Mouse (Mus musculus): Measurements from ENCODE around the gene Dtx3. TPM values are rescaled to one million over a fixed set of nuclear protein-coding genes. Genes with fewer than 3 reads are reported as not detected.

Dtx3 gene
- polyA plus RNA-seq, 1 experiment from 2014 or later, result 82.6 TPM

- no peak for ATAC-seq (ENCODE audit: borderline replicate concordance, extremely low read depth, low FRiP score, low TSS enrichment)
- Histone ChIP-seq H3K27ac (peak overlapping the region; percentile 95), H3K27me3 (peaks cover 12% of the 10 kb centered on the region; the same call in 1 of the 2 replicates), H3K9ac (peak overlapping the region; percentile 68), H3K4me2 (peak overlapping the region; percentile 96), H3K4me3 (peak overlapping the region; percentile 73), H3K9me3 (no peaks in the 10 kb centered on the region), H3K36me3 (peaks cover 10% of the 10 kb centered on the region; the same call in 1 of the 2 replicates), H3K4me1 (peaks cover 52% of the 10 kb centered on the region)
- WGBS, result 38% methylated on average over 14 of the region's 14 CpGs
Observed at GRCm38 (mm10) chr10:127190398-127191190, 4.9 kb downstream of the Dtx3 start.

GRCm38 (mm10) chr10:127189651-127190381 lies 5.7 kb downstream of the Dtx3 start, which contains the start of gene Arhgef25:
Gene Arhgef25 (minus strand): TSS chr10:127190083.
- 1% methylated on average over 35 of the region's 35 CpGs for WGBS
- Histone ChIP-seq H3K4me3 (peak within 1 kb of the TSS; percentile 73), H3K27ac (peak within 1 kb of the TSS; percentile 95), H3K27me3 (peaks cover 12% of the 10 kb centered on the region; the same call in 1 of the 2 replicates), H3K4me1 (peaks cover 48% of the 10 kb centered on the region), H3K9me3 (no peaks in the 10 kb centered on the region), H3K4me2 (peak within 1 kb of the TSS; percentile 96), H3K36me3 (peaks cover 11% of the 10 kb centered on the region; the same call in 1 of the 2 replicates), H3K9ac (peak within 1 kb of the TSS; percentile 68)
- peak; percentile 52 for ATAC-seq (ENCODE audit: borderline replicate concordance, extremely low read depth, low FRiP score, low TSS enrichment)

- ATAC-seq (ENCODE audit: borderline replicate concordance, extremely low read depth, low FRiP score, low TSS enrichment), result peak; percentile 20; the same call in 1 of the 2 replicates
- Histone ChIP-seq H3K9ac (peak overlapping the region; percentile 68), H3K27ac (peak overlapping the region; percentile 95), H3K9me3 (no peaks in the 10 kb centered on the region), H3K4me2 (peak overlapping the region; percentile 96), H3K4me1 (peaks cover 42% of the 10 kb centered on the region), H3K36me3 (peaks cover 14% of the 10 kb centered on the region; the same call in 1 of the 2 replicates), H3K4me3 (peak overlapping the region; percentile 73), H3K27me3 (peaks cover 17% of the 10 kb centered on the region; the same call in 1 of the 2 replicates)
- 0% methylated on average over 26 of the region's 26 CpGs for WGBS
Observed at GRCm38 (mm10) chr10:127189116-127189650, 6.3 kb downstream of the Dtx3 start.

GRCm38 (mm10) chr10:127188465-127189115 lies 6.9 kb downstream of the Dtx3 start:
- peaks cover 14% of the 10 kb centered on the region; the same call in 1 of the 2 replicates for H3K36me3 ChIP-seq
- peak overlapping the region; percentile 95 for H3K27ac ChIP-seq
- peaks cover 46% of the 10 kb centered on the region for H3K4me1 ChIP-seq
- no peaks in the 10 kb centered on the region for H3K9me3 ChIP-seq
- peak overlapping the region; percentile 96 for H3K4me2 ChIP-seq
- peak; percentile 81 for ATAC-seq (ENCODE audit: borderline replicate concordance, extremely low read depth, low FRiP score, low TSS enrichment)
- under 1% methylated on average over 32 of the region's 46 CpGs for WGBS
- H3K9ac ChIP-seq, result peak overlapping the region; percentile 68
- peaks cover 22% of the 10 kb centered on the region for H3K27me3 ChIP-seq
- peak overlapping the region; percentile 73 for H3K4me3 ChIP-seq

- Histone ChIP-seq H3K36me3 (peaks cover 14% of the 10 kb centered on the region; the same call in 1 of the 2 replicates), H3K9me3 (no peaks in the 10 kb centered on the region), H3K27me3 (peaks cover 27% of the 10 kb centered on the region), H3K9ac (peak overlapping the region; percentile 68), H3K27ac (peak overlapping the region; percentile 95), H3K4me3 (peak overlapping the region; percentile 73), H3K4me2 (peak overlapping the region; percentile 96), H3K4me1 (peaks cover 51% of the 10 kb centered on the region)
- no peak for ATAC-seq (ENCODE audit: borderline replicate concordance, extremely low read depth, low FRiP score, low TSS enrichment)
- 2% methylated on average over 19 of the region's 21 CpGs for WGBS
Observed at GRCm38 (mm10) chr10:127188079-127188453, 7.5 kb downstream of the Dtx3 start.

DNA sequence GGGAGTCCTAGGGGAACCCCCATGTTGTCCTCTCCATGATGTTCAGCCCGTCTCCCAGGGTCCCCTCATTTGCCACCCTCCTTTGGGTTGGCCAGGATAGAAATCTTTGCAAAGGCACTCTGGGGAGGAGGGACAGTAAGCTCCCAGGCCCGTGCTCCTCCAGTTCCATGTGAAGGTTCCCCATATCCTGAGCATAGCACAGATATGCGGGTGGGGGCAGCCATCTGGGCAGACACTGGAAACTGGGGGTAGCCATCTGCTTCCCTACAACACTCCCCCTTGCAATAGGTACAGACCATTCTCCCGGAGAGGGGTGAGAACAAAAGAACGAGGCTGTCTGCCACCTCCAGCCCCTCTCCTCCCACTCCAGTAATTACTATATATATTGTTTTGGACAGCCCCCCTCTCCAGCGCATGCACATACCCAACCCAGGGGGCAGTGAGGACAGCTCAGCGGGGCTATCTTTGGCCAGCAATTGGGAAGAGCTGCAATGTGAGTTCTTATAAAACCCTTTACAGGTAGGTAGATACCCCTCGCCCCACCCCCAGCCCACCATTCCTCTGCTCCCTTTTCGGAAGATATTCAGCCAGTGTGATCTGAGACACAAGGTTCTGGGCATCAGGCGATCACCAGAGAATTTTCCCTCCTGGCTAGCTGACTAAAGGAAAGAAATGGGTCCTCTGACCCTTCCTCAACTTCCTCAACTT lies 8.0 kb downstream of the Dtx3 start:
- Histone ChIP-seq H3K4me2 (peak overlapping the region; percentile 96), H3K36me3 (peaks cover 19% of the 10 kb centered on the region; the same call in 1 of the 2 replicates), H3K4me3 (peak overlapping the region; percentile 73), H3K27ac (peak overlapping the region; percentile 95; the same call in 1 of the 2 replicates), H3K4me1 (peaks cover 51% of the 10 kb centered on the region), H3K9ac (peak overlapping the region; percentile 68), H3K27me3 (peaks cover 33% of the 10 kb centered on the region), H3K9me3 (no peaks in the 10 kb centered on the region)
- no peak for ATAC-seq (ENCODE audit: borderline replicate concordance, extremely low read depth, low FRiP score, low TSS enrichment)
- 47% methylated on average over 10 of the region's 10 CpGs for WGBS

DNA sequence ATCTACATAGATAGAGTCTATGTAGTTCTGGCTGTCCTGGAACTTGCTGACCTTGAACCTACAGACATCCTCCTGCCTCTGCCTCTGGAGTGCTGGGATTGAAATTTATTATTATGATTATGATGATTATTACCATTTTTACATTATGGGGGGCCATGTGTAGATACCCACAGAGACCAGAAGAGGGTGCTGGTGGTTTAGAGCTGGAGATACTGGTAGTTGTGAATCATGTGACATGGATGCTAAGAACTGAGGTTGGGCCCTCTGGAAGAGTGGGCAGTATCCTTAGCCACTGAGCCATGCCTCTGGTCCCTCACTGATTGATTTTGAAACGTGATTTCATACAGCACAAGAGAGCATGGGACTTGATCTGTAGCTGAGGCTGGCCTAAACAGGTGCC lies 9.1 kb downstream of the Dtx3 start:
- WGBS, result 82% methylated on average over 1 of the region's 1 CpGs

DNA sequence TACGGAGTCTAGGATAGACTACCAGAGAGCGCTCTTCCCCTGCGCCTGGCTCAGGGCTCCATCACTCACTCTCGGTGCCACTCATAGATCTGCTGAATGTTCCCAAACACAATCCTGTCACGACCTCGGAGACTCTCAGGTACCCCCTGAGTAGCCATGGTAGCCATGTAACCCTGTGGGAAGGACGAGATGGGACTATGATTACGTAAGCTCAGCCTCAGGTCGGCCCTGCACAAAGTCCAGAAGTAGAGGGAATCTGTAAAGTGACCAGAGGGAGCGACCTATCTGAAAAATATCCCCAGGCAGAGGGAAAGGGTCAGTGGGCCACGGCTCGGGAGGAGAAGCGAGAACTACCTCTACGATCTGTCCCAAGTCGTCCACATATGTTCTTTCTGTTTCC lies 10.0 kb downstream of the Dtx3 start:
- Histone ChIP-seq H3K27me3 (peaks cover 51% of the 10 kb centered on the region), H3K36me3 (peaks cover 19% of the 10 kb centered on the region; the same call in 1 of the 2 replicates), H3K4me3 (no peak overlapping the region), H3K27ac (no peak overlapping the region), H3K9me3 (no peaks in the 10 kb centered on the region), H3K4me2 (no peak overlapping the region), H3K4me1 (peaks cover 42% of the 10 kb centered on the region), H3K9ac (no peak overlapping the region)
- no peak for ATAC-seq (ENCODE audit: borderline replicate concordance, extremely low read depth, low FRiP score, low TSS enrichment)
- 83% methylated on average over 15 of the region's 15 CpGs for WGBS

More for the DNA sequence above, 9.1 kb downstream of the Dtx3 start:
- no peak overlapping the region for H3K27ac ChIP-seq
- H3K27me3 ChIP-seq, result peaks cover 41% of the 10 kb centered on the region
- no peak overlapping the region for H3K9ac ChIP-seq
- no peak overlapping the region for H3K4me2 ChIP-seq
- no peak overlapping the region for H3K4me3 ChIP-seq
- H3K36me3 ChIP-seq, result peaks cover 19% of the 10 kb centered on the region; the same call in 1 of the 2 replicates
- H3K9me3 ChIP-seq, result no peaks in the 10 kb centered on the region
- no peak for ATAC-seq (ENCODE audit: borderline replicate concordance, extremely low read depth, low FRiP score, low TSS enrichment)
- peaks cover 50% of the 10 kb centered on the region for H3K4me1 ChIP-seq

GRCm38 (mm10) chr10:127185101-127185500 lies 10.4 kb downstream of the Dtx3 start:
- Histone ChIP-seq H3K4me3 (no peak overlapping the region), H3K4me1 (peaks cover 42% of the 10 kb centered on the region), H3K27me3 (peaks cover 55% of the 10 kb centered on the region), H3K36me3 (peaks cover 19% of the 10 kb centered on the region; the same call in 1 of the 2 replicates), H3K4me2 (no peak overlapping the region), H3K9ac (no peak overlapping the region), H3K9me3 (no peaks in the 10 kb centered on the region), H3K27ac (no peak overlapping the region)
- 67% methylated on average over 9 of the region's 9 CpGs for WGBS
- ATAC-seq (ENCODE audit: borderline replicate concordance, extremely low read depth, low FRiP score, low TSS enrichment), result no peak

- Histone ChIP-seq H3K36me3 (peaks cover 19% of the 10 kb centered on the region; the same call in 1 of the 2 replicates), H3K4me3 (no peak overlapping the region), H3K9ac (no peak overlapping the region), H3K9me3 (no peaks in the 10 kb centered on the region), H3K4me2 (peak overlapping the region; percentile 37), H3K27me3 (peaks cover 68% of the 10 kb centered on the region), H3K4me1 (peaks cover 33% of the 10 kb centered on the region), H3K27ac (no peak overlapping the region)
- 29% methylated on average over 20 of the region's 20 CpGs for WGBS
- no peak for ATAC-seq (ENCODE audit: borderline replicate concordance, extremely low read depth, low FRiP score, low TSS enrichment)
Observed at GRCm38 (mm10) chr10:127183759-127184158, 11.8 kb downstream of the Dtx3 start.
